Mouse (Mus musculus) E14TG2a.4 (cell line): ENCODE results near the gene Tigar.

Source experiments
- CTCF ChIP-seq: conservative IDR thresholded peaks from 2 replicates; pipeline ENCODE4 v1.5.1; 2014; ENCODE audit warnings: low read length
- NANOG ChIP-seq: IDR thresholded peaks from 2 replicates; pipeline ENCODE4 v1.6.1; 2014; ENCODE audit warnings: borderline replicate concordance, low read length, mixed read lengths
- POU5F1 ChIP-seq: IDR thresholded peaks from 2 replicates; pipeline ENCODE4 v1.6.1; 2014; ENCODE audit warnings: low read length, borderline replicate concordance

DNA sequence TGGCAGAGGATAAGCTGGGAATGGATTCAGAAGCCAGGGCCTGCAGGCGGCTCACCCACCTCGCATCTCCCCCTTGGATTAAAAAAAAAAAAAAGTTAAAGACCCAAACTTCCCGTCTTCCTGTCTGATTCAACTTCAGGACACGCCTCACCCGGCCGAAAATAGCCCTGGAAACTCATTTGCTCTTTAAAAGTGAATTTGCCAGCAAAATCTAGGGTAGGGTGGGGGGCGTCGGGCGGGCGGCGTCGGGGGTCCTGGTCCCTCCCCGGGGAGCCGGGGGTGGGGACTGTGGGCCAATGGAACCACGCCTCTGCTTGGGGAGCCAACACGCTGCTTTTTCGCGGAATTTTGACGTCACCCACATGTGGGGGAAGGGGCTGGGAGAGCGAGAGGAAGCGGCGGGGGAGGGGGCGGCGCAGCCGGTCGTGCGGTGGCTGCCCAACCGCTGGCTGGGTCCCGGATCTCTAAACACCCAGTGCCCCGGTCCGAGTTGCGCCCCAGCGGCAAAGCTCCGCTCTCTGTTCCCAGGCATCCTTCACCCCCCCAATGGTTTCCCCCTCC is 45.4 kb upstream of the Tigar start:
- TF ChIP-seq CTCF: no peak
- no peak for TF ChIP-seq POU5F1
- TF ChIP-seq NANOG: no peak
